Mouse (Mus musculus) spleen, adult 2 months (tissue): ENCODE measurements around the gene Pon2. TPM values are rescaled to one million over a fixed set of nuclear protein-coding genes. Genes with fewer than 3 reads are reported as not detected.
A peak's percentile ranks its signal among the peaks of the same experiment; 100 is the strongest.
"Not testable (repeated sequence)": the region's sequence is repeated elsewhere in the genome, so short reads cannot be mapped to it uniquely, and the experiment has no call there.

Experiments used
- DNase-seq, 2 experiments: peaks; one replicate each; pipeline versions ENCODE4 v3.0.0 to v3.0.0-alpha.2; 2012 to 2021; ENCODE audit warnings: low spot score in 2 of 2, low read depth in 1 of 2
- H3K27ac ChIP-seq: fragments of 200-500 bp; 2 replicates; pipeline ENCODE4 v1.5.1; 2012; ENCODE audit warnings: low read length, inconsistent platforms; ENCODE audit not compliant: insufficient read depth
- H3K27me3 ChIP-seq: fragments of 200-500 bp; 2 replicates; pipeline ENCODE4 v1.6.1; 2012; ENCODE audit warnings: mild to moderate bottlenecking, moderate library complexity, low read length, inconsistent platforms; ENCODE audit not compliant: control insufficient read depth, insufficient read depth
- H3K36me3 ChIP-seq: fragments of 200-500 bp; 2 replicates; pipeline ENCODE4 v1.6.1; 2012; ENCODE audit warnings: mild to moderate bottlenecking, low read length, inconsistent platforms; ENCODE audit not compliant: control insufficient read depth, insufficient read depth
- H3K4me1 ChIP-seq: fragments of 200-500 bp; 2 replicates; pipeline ENCODE4 v1.6.1; 2011; ENCODE audit warnings: inconsistent platforms; ENCODE audit not compliant: control insufficient read depth, insufficient read depth, insufficient read length
- H3K4me3 ChIP-seq: fragments of 200-500 bp; 2 replicates; pipeline ENCODE4 v1.5.1; 2011; ENCODE audit warnings: mild to moderate bottlenecking, inconsistent platforms; ENCODE audit not compliant: insufficient read depth, insufficient read length; ENCODE audit errors: extremely low read depth
- CTCF ChIP-seq: fragments of 200-500 bp; IDR thresholded peaks from 2 replicates; pipeline ENCODE4 v1.5.1; 2011; ENCODE audit warnings: mild to moderate bottlenecking, inconsistent platforms; ENCODE audit not compliant: insufficient read depth, insufficient read length, insufficient replicate concordance; ENCODE audit errors: extremely low read depth
- POLR2A ChIP-seq: fragments of 200-500 bp; IDR thresholded peaks from 2 replicates; pipeline ENCODE4 v1.6.1; 2011; ENCODE audit warnings: low read depth, low read length, inconsistent platforms
- WGBS: fragments of 180-500 bp; shearing (Covaris S2); methylation state at CpG from one replicate; pipeline ENCODE4 v1.1.7; 2018; 5-methylcytosine and 5-hydroxymethylcytosine counted together
- polyA plus RNA-seq: library from polyadenylated mRNA; depleted of rRNA; stranded (reverse); fragments of >200 nt; gene quantifications from 2 replicates; pipeline ENCODE4 v1.2.3, GENCODE M21; 2012; rRNA removed

Gene Pon2
- 9.3 and 10.4 TPM in 2 replicates for polyA plus RNA-seq

- Histone ChIP-seq H3K4me1 (peaks cover 5% of the 10 kb centered on the region), H3K27ac (peak within 1 kb of the TSS; percentile 100), H3K36me3 (no peaks in the 10 kb centered on the region), H3K4me3 (peak within 1 kb of the TSS; percentile 97), H3K27me3 (no peaks in the 10 kb centered on the region)
- 1% methylated on average over 45 of the region's 47 CpGs for WGBS
- TF ChIP-seq POLR2A (peak; percentile 77), CTCF (0 out of 2 replicates have a peak, but pooled peaks have one; percentile 5)
- peak; percentile 60 to 81 for DNase-seq
These were observed at the start of gene Pon2 for GRCm38 (mm10) chr6:5298092-5298554. Gene Pon2 (minus strand): TSS chr6:5298455.

GRCm38 (mm10) chr6:5344255-5344654 is 46.0 kb upstream of the Pon2 start:
- DNase-seq = no peak
- H3K36me3 ChIP-seq = no peaks in the 10 kb centered on the region
- no peaks in the 10 kb centered on the region for H3K4me1 ChIP-seq
- no peaks in the 10 kb centered on the region for H3K27me3 ChIP-seq
- no peak overlapping the region for H3K4me3 ChIP-seq
- H3K27ac ChIP-seq = no peak overlapping the region
- WGBS = 72% methylated on average over 6 of the region's 6 CpGs
- no peak for TF ChIP-seq CTCF

- H3K4me3 ChIP-seq, H3K27me3 ChIP-seq, DNase-seq, H3K4me1 ChIP-seq, H3K27ac ChIP-seq, H3K36me3 ChIP-seq: not testable (repeated sequence)
- WGBS = 87% methylated on average over 1 of the region's 1 CpGs
These were observed 41.0 kb upstream of the Pon2 start for GRCm38 (mm10) chr6:5339283-5339682.

- 91% methylated on average over 4 of the region's 4 CpGs for WGBS
- not testable (repeated sequence) for DNase-seq, H3K27me3 ChIP-seq, H3K4me1 ChIP-seq, H3K27ac ChIP-seq, H3K4me3 ChIP-seq, H3K36me3 ChIP-seq
These were observed 40.5 kb upstream of the Pon2 start for GRCm38 (mm10) chr6:5338781-5339180.

DNA sequence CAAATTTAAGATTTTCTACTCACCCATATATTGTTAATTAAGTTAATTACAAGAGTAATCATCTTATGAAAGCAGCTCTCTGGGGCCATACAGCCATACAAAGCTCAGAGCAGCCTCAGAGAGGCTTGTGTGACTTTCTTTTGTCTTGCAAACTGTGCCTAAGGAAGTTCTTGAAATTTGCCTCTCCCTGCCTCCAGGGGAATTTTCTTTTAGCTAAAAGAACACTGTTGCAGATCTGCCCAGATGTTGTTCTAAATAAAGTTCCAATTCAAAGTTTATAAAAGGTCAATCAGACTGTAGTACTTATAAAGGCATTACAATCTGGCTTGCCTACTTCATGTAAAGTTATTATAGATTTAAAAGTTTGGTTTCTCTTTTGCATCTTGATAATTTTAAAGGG is 37.8 kb upstream of the Pon2 start:
- not testable (repeated sequence) for H3K27me3 ChIP-seq, H3K4me1 ChIP-seq, H3K27ac ChIP-seq, H3K4me3 ChIP-seq, H3K36me3 ChIP-seq, DNase-seq

GRCm38 (mm10) chr6:5334021-5334420 is 35.8 kb upstream of the Pon2 start:
- H3K4me1 ChIP-seq = no peaks in the 10 kb centered on the region
- H3K36me3 ChIP-seq = no peaks in the 10 kb centered on the region
- H3K27me3 ChIP-seq = no peaks in the 10 kb centered on the region
- no peak overlapping the region for H3K27ac ChIP-seq
- no peak overlapping the region for H3K4me3 ChIP-seq
- DNase-seq = no peak
- TF ChIP-seq POLR2A (no peak), CTCF (no peak)
- 88% methylated on average over 5 of the region's 5 CpGs for WGBS

DNA sequence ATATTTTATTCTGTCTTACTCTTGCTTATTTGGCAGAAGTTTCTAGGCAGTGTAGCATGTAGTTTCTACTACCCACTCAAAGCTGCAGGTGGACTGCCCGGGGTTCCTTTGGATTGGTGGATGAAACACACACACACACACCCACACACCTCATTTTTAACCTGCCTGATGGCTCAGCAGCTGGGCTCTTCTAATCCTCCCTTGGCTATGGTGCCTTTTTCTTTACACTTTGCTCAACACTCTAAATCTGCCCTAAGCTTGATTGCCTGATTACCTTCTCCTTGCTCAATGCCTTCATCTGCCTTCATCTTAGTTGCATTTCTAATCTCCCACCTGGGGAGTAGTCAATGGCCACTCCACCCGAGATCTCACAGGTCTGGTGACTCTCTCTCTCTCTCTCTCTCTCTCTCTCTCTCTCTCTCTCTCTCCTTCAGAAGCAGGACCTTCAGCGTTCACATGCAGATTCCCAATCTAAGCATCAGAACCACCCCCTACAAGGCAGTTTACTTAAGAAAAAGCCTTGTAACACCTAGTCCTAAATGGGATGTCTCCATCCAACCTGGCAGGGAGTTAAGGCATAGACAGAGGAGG is 34.4 kb upstream of the Pon2 start:
- 81% methylated on average over 3 of the region's 3 CpGs for WGBS
- Histone ChIP-seq H3K27me3 (no peaks in the 10 kb centered on the region), H3K4me1 (no peaks in the 10 kb centered on the region), H3K4me3 (no peak overlapping the region), H3K36me3 (no peaks in the 10 kb centered on the region), H3K27ac (no peak overlapping the region)
- DNase-seq = no peak
- TF ChIP-seq CTCF = no peak
- TF ChIP-seq POLR2A = no peak

- 81% methylated on average over 2 of the region's 2 CpGs for WGBS
- TF ChIP-seq CTCF (no peak), POLR2A (no peak)
- Histone ChIP-seq H3K36me3 (no peaks in the 10 kb centered on the region), H3K4me1 (no peaks in the 10 kb centered on the region), H3K27me3 (no peaks in the 10 kb centered on the region), H3K4me3 (no peak overlapping the region), H3K27ac (no peak overlapping the region)
- DNase-seq = no peak
These were observed 26.9 kb upstream of the Pon2 start for GRCm38 (mm10) chr6:5325122-5325521.

GRCm38 (mm10) chr6:5324101-5324500 is 25.8 kb upstream of the Pon2 start:
- H3K27me3 ChIP-seq, H3K4me3 ChIP-seq, DNase-seq, H3K4me1 ChIP-seq, H3K36me3 ChIP-seq, H3K27ac ChIP-seq: not testable (repeated sequence)
- 95% methylated on average over 6 of the region's 6 CpGs for WGBS
